Comparison of ENCODE assay signal across 16 mouse cellular contexts in genomic region chr6:99079041-99079835, GRCm38 (mm10).
A peak's percentile ranks its signal among the peaks of the same experiment; 100 is the strongest.
DNase-seq lines count a peak whose midpoint lies in the region; ATAC-seq lines count a peak whose summit lies in the region.
"Had no signal": no experiment of that assay in that cellular context is flagged by ENCODE, and none has a peak within 500 bp of the region (broad histone marks: within the 10 kb centered on the region; RNA-seq: fewer than 3 reads in every experiment).

No protein-coding gene starts in this region.

- no peaks in the 10 kb centered on the region for H3K9me3 ChIP-seq in heart, embryonic 10.5 days
- no peaks in the 10 kb centered on the region for H3K9me3 ChIP-seq in forebrain, embryonic 14.5 days (replicated peaks; ENCODE audit: control insufficient read depth, low read length)
- H3K9me3 ChIP-seq in midbrain, embryonic 11.5 days (ENCODE audit: control insufficient read depth, low read length), result peaks cover 5% of the 10 kb centered on the region; the same call in 1 of the 2 replicates
- H3K9me3 ChIP-seq: forebrain, embryonic 15.5 days; midbrain, embryonic 15.5 days had no signal

- peaks cover 29% of the 10 kb centered on the region for H3K4me1 ChIP-seq in heart, embryonic 10.5 days
- H3K4me1 ChIP-seq in forebrain, embryonic 14.5 days (ENCODE audit: control insufficient read depth, insufficient read depth, low read length), result no peaks in the 10 kb centered on the region
- H3K4me1 ChIP-seq in midbrain, embryonic 11.5 days (ENCODE audit: control insufficient read depth, insufficient read depth, low read length), result no peaks in the 10 kb centered on the region
- H3K4me1 ChIP-seq: forebrain, embryonic 15.5 days; midbrain, embryonic 15.5 days had no signal

- H3K9ac ChIP-seq in forebrain, embryonic 14.5 days (ENCODE audit: low read length), result no peak overlapping the region
- H3K9ac ChIP-seq in midbrain, embryonic 11.5 days (ENCODE audit: low read length), result no peak overlapping the region
- H3K9ac ChIP-seq: forebrain, embryonic 15.5 days; heart, embryonic 12.5 days; midbrain, embryonic 15.5 days had no signal

- no peak overlapping the region for H3K4me2 ChIP-seq in forebrain, embryonic 14.5 days (ENCODE audit: low read length)
- H3K4me2 ChIP-seq in midbrain, embryonic 11.5 days, result no peak overlapping the region
- H3K4me2 ChIP-seq: forebrain, embryonic 15.5 days; heart, embryonic 12.5 days; midbrain, embryonic 15.5 days had no signal

- no peak for DNase-seq in heart, embryonic 10.5 days (ENCODE audit: low spot score)
- no peak for DNase-seq in heart, adult 9 months (ENCODE audit: low spot score in 2 of 2)
- peak; percentile 21 for DNase-seq in ZHBTc4 (ENCODE audit: low read depth, low spot score)
- peak; percentile 69 to 80 for DNase-seq in left cerebral cortex, adult 18-20 months (ENCODE audit: low spot score in 2 of 2)
- DNase-seq in right cerebral cortex, postnatal 10 days (ENCODE audit: low spot score in 2 of 2), result peak; percentile 81 to 89
- no peak for DNase-seq in forebrain, embryonic 14.5 days (ENCODE audit: low spot score)
- no peak for DNase-seq in midbrain, embryonic 11.5 days (ENCODE audit: low spot score, missing footprints)
- DNase-seq: adrenal gland, postnatal 10 days; cerebellum, adult 9-10 months; gastrocnemius, postnatal 25 days; kidney, adult 9 months; spleen, adult 18-20 months had no signal

- no peak overlapping the region for H3K4me3 ChIP-seq in heart, embryonic 10.5 days
- no peak overlapping the region for H3K4me3 ChIP-seq in forebrain, embryonic 14.5 days (ENCODE audit: low read depth, low read length)
- no peak overlapping the region for H3K4me3 ChIP-seq in midbrain, embryonic 11.5 days (ENCODE audit: low read depth, low read length)
- H3K4me3 ChIP-seq: forebrain, embryonic 15.5 days; heart, embryonic 12.5 days; midbrain, embryonic 15.5 days had no signal

- no peak for ATAC-seq in forebrain, embryonic 14.5 days
- no peak for ATAC-seq in megakaryocyte-erythroid progenitor cell, adult 5-6 weeks (replicated peaks; ENCODE audit: low FRiP score, low TSS enrichment, poor library complexity, severe bottlenecking)
- no peak for ATAC-seq in midbrain, embryonic 11.5 days (ENCODE audit: low FRiP score)
- ATAC-seq: forebrain, embryonic 15.5 days; midbrain, embryonic 15.5 days had no signal

- H3K27me3 ChIP-seq in heart, embryonic 10.5 days (ENCODE audit: insufficient read depth, poor library complexity, severe bottlenecking), result no peaks in the 10 kb centered on the region
- H3K27me3 ChIP-seq in forebrain, embryonic 14.5 days (replicated peaks; ENCODE audit: control insufficient read depth, insufficient read depth, low read length), result no peaks in the 10 kb centered on the region
- H3K27me3 ChIP-seq in midbrain, embryonic 11.5 days (ENCODE audit: control insufficient read depth, insufficient read depth, low read length), result no peaks in the 10 kb centered on the region
- H3K27me3 ChIP-seq: forebrain, embryonic 15.5 days; heart, embryonic 12.5 days; midbrain, embryonic 15.5 days had no signal

- 52% methylated on average over 10 of the region's 10 CpGs for WGBS in heart, embryonic 10.5 days
- 47% methylated on average over 10 of the region's 10 CpGs for WGBS in forebrain, embryonic 14.5 days
- WGBS in midbrain, embryonic 11.5 days, result 38% methylated on average over 10 of the region's 10 CpGs

- peak overlapping the region; percentile 36; the same call in 1 of the 2 replicates for H3K27ac ChIP-seq in heart, embryonic 10.5 days
- no peak overlapping the region for H3K27ac ChIP-seq in forebrain, embryonic 14.5 days (ENCODE audit: low read depth, low read length)
- H3K27ac ChIP-seq in midbrain, embryonic 11.5 days (ENCODE audit: low read depth, low read length), result no peak overlapping the region
- H3K27ac ChIP-seq: forebrain, embryonic 15.5 days; midbrain, embryonic 15.5 days had no signal

- peaks cover 19% of the 10 kb centered on the region for H3K36me3 ChIP-seq in heart, embryonic 10.5 days
- H3K36me3 ChIP-seq in forebrain, embryonic 14.5 days (ENCODE audit: control insufficient read depth, insufficient read depth, low read length), result peaks cover 11% of the 10 kb centered on the region
- peaks cover 5% of the 10 kb centered on the region; the same call in 1 of the 2 replicates for H3K36me3 ChIP-seq in midbrain, embryonic 11.5 days (ENCODE audit: control insufficient read depth, insufficient read depth, low read length)
- H3K36me3 ChIP-seq: midbrain, embryonic 15.5 days had no signal

Comparison
In these comparisons a context has a peak if more than half of its experiments do, and no peak if none do; other contexts are left out.
1. DNase-seq: peak in ZHBTc4 (single experiment), left cerebral cortex, adult 18-20 months (2 of 2) and right cerebral cortex, postnatal 10 days (2 of 2); none in heart, embryonic 10.5 days (single experiment), heart, adult 9 months (0 of 2), forebrain, embryonic 14.5 days (single experiment) and midbrain, embryonic 11.5 days (single experiment).